Mouse (Mus musculus) small intestine, adult 2 months (tissue): Measurements from ENCODE around the gene Rai1.

Experiments
- CTCF ChIP-seq: fragments of 200-500 bp; IDR thresholded peaks from 2 replicates; pipeline ENCODE4 v1.5.1; 2012; ENCODE audit warnings: low read depth, mild to moderate bottlenecking, control low read depth, inconsistent platforms, low read length, moderate library complexity, mixed read lengths; ENCODE audit not compliant: insufficient replicate concordance, insufficient read length; ENCODE audit errors: extremely low read depth
- POLR2A ChIP-seq: fragments of 200-500 bp; IDR thresholded peaks from 2 replicates; pipeline ENCODE4 v1.6.1; 2012; ENCODE audit warnings: low read depth, mild to moderate bottlenecking, control low read depth, inconsistent platforms, low read length, moderate library complexity

GRCm38 (mm10) chr11:60056520-60056919, 48.3 kb upstream of the Rai1 start:
- no peak for TF ChIP-seq CTCF
- no peak for TF ChIP-seq POLR2A
